Mouse (Mus musculus): Measurements from ENCODE around the gene Trim69.

DNA sequence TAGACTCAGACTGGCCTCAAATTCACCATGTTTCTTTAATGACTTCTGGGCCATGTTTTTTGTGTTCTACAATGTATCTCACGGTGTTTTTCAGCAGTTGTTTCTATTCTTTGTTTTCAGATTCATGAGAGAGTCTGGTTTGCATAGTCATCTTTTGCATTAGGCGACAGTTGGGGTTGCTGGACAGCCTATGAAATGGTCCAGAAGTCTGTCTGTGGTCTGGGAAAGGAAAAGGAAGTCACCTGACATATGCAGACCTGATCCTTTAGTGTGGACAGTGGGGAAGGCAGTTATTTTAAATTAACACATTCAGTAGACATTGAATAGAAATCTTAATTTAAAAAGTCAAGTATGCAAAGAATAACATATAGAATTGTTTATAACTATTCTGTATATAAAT, 2.0 kb downstream of the Trim69 start:
- TF ChIP-seq CTCF (IDR thresholded peaks at IDR 0.05), result no peak
- no peak for TF ChIP-seq EP300 (IDR thresholded peaks at IDR 0.05)
